Mouse (Mus musculus) forebrain, postnatal 0 days (tissue): Measurements from ENCODE around the gene Sbds. TPM values are rescaled to one million over a fixed set of nuclear protein-coding genes. Genes with fewer than 3 reads are reported as not detected.
"Not testable (repeated sequence)": the region's sequence is repeated elsewhere in the genome, so short reads cannot be mapped to it uniquely, and the experiment has no call there.

Experiments used
- ATAC-seq: fragments of 200-750 bp; cut with Nextera tagmentation; 2 replicates; pipeline ENCODE4 v1.8.0; 2017; ENCODE audit warnings: mild to moderate bottlenecking, moderate library complexity
- DNase-seq: peaks from one replicate; pipeline ENCODE4 v3.0.0-alpha.2; 2015
- H3K27ac ChIP-seq: fragments of 300-500 bp; sonication (generic); 2 replicates; pipeline ENCODE4 v1.5.1; 2014; ENCODE audit warnings: low read depth, mild to moderate bottlenecking, antibody characterized with exemption, low read length, moderate library complexity, mixed read lengths
- H3K27me3 ChIP-seq: fragments of 300-500 bp; sonication (generic); 2 replicates; pipeline ENCODE4 v1.6.1; 2014; ENCODE audit warnings: mild to moderate bottlenecking, low read length, mixed read lengths; ENCODE audit not compliant: insufficient read depth
- H3K36me3 ChIP-seq: fragments of 300-500 bp; sonication (generic); 2 replicates; pipeline ENCODE4 v1.6.1; 2014; ENCODE audit warnings: mild to moderate bottlenecking, moderate library complexity; ENCODE audit not compliant: insufficient read depth
- H3K4me1 ChIP-seq: fragments of 300-500 bp; sonication (generic); 2 replicates; pipeline ENCODE4 v1.6.1; 2014; ENCODE audit warnings: antibody characterized with exemption; ENCODE audit not compliant: insufficient read depth
- H3K4me2 ChIP-seq: fragments of 300-500 bp; sonication (generic); 2 replicates; pipeline ENCODE4 v1.6.1; 2014; ENCODE audit warnings: low read depth, mild to moderate bottlenecking, moderate library complexity
- H3K4me3 ChIP-seq: fragments of 300-500 bp; sonication (generic); 2 replicates; pipeline ENCODE4 v1.5.1; 2014; ENCODE audit warnings: low read depth, low read length, mixed read lengths
- H3K9ac ChIP-seq: fragments of 300-500 bp; sonication (generic); 2 replicates; pipeline ENCODE4 v1.6.1; 2014; ENCODE audit warnings: mild to moderate bottlenecking
- H3K9me3 ChIP-seq: fragments of 300-500 bp; sonication (generic); 2 replicates; pipeline ENCODE4 v1.6.1; 2016; ENCODE audit warnings: low read length
- CTCF ChIP-seq: sonication (generic); IDR thresholded peaks from 2 replicates; pipeline ENCODE4 v1.5.1; 2016; ENCODE audit warnings: antibody characterized with exemption, control low read depth, low read depth
- WGBS: fragments of 180-500 bp; shearing (Covaris S2); extraction: QIAGEN DNeasy Blood & Tissue Kit; methylation state at CpG from one replicate; pipeline ENCODE4 v1.1.7; 2014; 5-methylcytosine and 5-hydroxymethylcytosine counted together
- polyA plus RNA-seq: library from polyadenylated mRNA; unstranded; fragments of >200 nt; fragmentation: Nextera tagmentation; extraction: Ambion mirVana; gene quantifications from 2 replicates; pipeline ENCODE4 v1.2.1, GENCODE M21; 2015
- total RNA-seq: library from RNA; depleted of rRNA; stranded (reverse); fragments of >200 nt; gene quantifications from 2 replicates; pipeline ENCODE4 v1.2.3, GENCODE M21; 2014

Gene Sbds
- total and polyA plus RNA-seq, 2 experiments from 2014 or later, result 27.8 to 45.2 TPM

GRCm38 (mm10) chr5:130257303-130257702 lies 2.0 kb upstream of the Sbds start:
- Histone ChIP-seq H3K9ac (peak overlapping the region; percentile 72), H3K4me3 (peak overlapping the region; percentile 68), H3K27me3 (no peaks in the 10 kb centered on the region), H3K36me3 (peaks cover 10% of the 10 kb centered on the region; the same call in 1 of the 2 replicates), H3K4me1 (peaks cover 13% of the 10 kb centered on the region; the same call in 1 of the 2 replicates), H3K27ac (peak overlapping the region; percentile 69; the same call in 1 of the 2 replicates), H3K4me2 (peak overlapping the region; percentile 59), H3K9me3 (no peaks in the 10 kb centered on the region)
- DNase-seq, result no peak
- no peak for TF ChIP-seq CTCF
- ATAC-seq, result peak; percentile 2; the same call in 1 of the 2 replicates
- 11% methylated on average over 8 of the region's 8 CpGs for whole genome bisulfite sequencing

GRCm38 (mm10) chr5:130256678-130257271 lies 1.4 kb upstream of the Sbds start:
- Histone ChIP-seq H3K9me3 (no peaks in the 10 kb centered on the region), H3K4me1 (peaks cover 13% of the 10 kb centered on the region; the same call in 1 of the 2 replicates), H3K9ac (peak overlapping the region; percentile 72), H3K4me2 (peak overlapping the region; percentile 59), H3K27ac (peak overlapping the region; percentile 69; the same call in 1 of the 2 replicates), H3K27me3 (no peaks in the 10 kb centered on the region), H3K36me3 (peaks cover 12% of the 10 kb centered on the region), H3K4me3 (peak overlapping the region; percentile 68)
- TF ChIP-seq CTCF, result no peak
- under 1% methylated on average over 25 of the region's 25 CpGs for WGBS
- ATAC-seq, result peak; percentile 96
- DNase-seq, result peak; percentile 95

- ATAC-seq, result not testable (repeated sequence)
Measured at GRCm38 (mm10) chr5:130255799-130256525, 632 bp upstream of the Sbds start.

GRCm38 (mm10) chr5:130254164-130255016 lies 940 bp downstream of the Sbds start:
- peak; percentile 49 for DNase-seq
- 20% methylated on average over 19 of the region's 19 CpGs for WGBS

More at GRCm38 (mm10) chr5:130255799-130256525, 632 bp upstream of the Sbds start:
- Histone ChIP-seq H3K4me1 (peaks cover 13% of the 10 kb centered on the region; the same call in 1 of the 2 replicates), H3K4me3 (peak overlapping the region; percentile 68), H3K4me2 (peak overlapping the region; percentile 67), H3K36me3 (peaks cover 17% of the 10 kb centered on the region)
- not testable (repeated sequence) for H3K27ac ChIP-seq, H3K9me3 ChIP-seq, H3K27me3 ChIP-seq, H3K9ac ChIP-seq, DNase-seq
- TF ChIP-seq CTCF, result peak; percentile 27; the same call in 1 of the 2 replicates
- 33% methylated on average over 20 of the region's 20 CpGs for WGBS

GRCm38 (mm10) chr5:130247823-130248222 lies 7.5 kb downstream of the Sbds start:
- ATAC-seq (no peak), DNase-seq (no peak)
- Histone ChIP-seq H3K4me2 (no peak overlapping the region), H3K9me3 (no peaks in the 10 kb centered on the region), H3K4me1 (no peaks in the 10 kb centered on the region), H3K9ac (no peak overlapping the region), H3K36me3 (peaks cover 88% of the 10 kb centered on the region), H3K4me3 (no peak overlapping the region), H3K27ac (no peak overlapping the region), H3K27me3 (no peaks in the 10 kb centered on the region)
- no peak for TF ChIP-seq CTCF
- WGBS, result 81% methylated on average over 5 of the region's 5 CpGs

More at GRCm38 (mm10) chr5:130254164-130255016, 940 bp downstream of the Sbds start:
- H3K27ac ChIP-seq, result peak overlapping the region; percentile 89
- peaks cover 33% of the 10 kb centered on the region for H3K36me3 ChIP-seq
- TF ChIP-seq CTCF, result peak; percentile 41
- ATAC-seq, result no peak
- peaks cover 13% of the 10 kb centered on the region; the same call in 1 of the 2 replicates for H3K4me1 ChIP-seq
- peak overlapping the region; percentile 68 for H3K4me3 ChIP-seq
- H3K27me3 ChIP-seq, result no peaks in the 10 kb centered on the region
- H3K9me3 ChIP-seq, result no peaks in the 10 kb centered on the region
- peak overlapping the region; percentile 84 for H3K9ac ChIP-seq
- H3K4me2 ChIP-seq, result peak overlapping the region; percentile 67

GRCm38 (mm10) chr5:130241426-130241825 lies 13.9 kb downstream of the Sbds start:
- TF ChIP-seq CTCF, result no peak
- Histone ChIP-seq H3K9ac (no peak overlapping the region), H3K36me3 (peaks cover 90% of the 10 kb centered on the region), H3K4me2 (no peak overlapping the region), H3K4me3 (no peak overlapping the region), H3K27me3 (no peaks in the 10 kb centered on the region), H3K4me1 (no peaks in the 10 kb centered on the region), H3K27ac (no peak overlapping the region), H3K9me3 (no peaks in the 10 kb centered on the region)
- no peak for DNase-seq
- no peak for ATAC-seq
- 92% methylated on average over 12 of the region's 12 CpGs for WGBS
